In genomic region chr2:27676106-27676477, GRCm38 (mm10) we compare ENCODE assay signal across 9 mouse cellular contexts. TPM values are rescaled to one million over a fixed set of nuclear protein-coding genes. Genes with fewer than 3 reads are reported as not detected.
A peak's percentile ranks its signal among the peaks of the same experiment; 100 is the strongest.
DNase-seq lines count a peak whose midpoint lies in the region; ATAC-seq and TF ChIP-seq lines count a peak whose summit lies in the region.
"Had no signal": no experiment of that assay in that cellular context is flagged by ENCODE, and none has a peak within 500 bp of the region (broad histone marks: within the 10 kb centered on the region; RNA-seq: fewer than 3 reads in every experiment).

TSS of gene Rxra (plus strand) at chr2:27676440.

- no peaks in the 10 kb centered on the region for H3K27me3 ChIP-seq in hindbrain, embryonic 16.5 days (replicated peaks; ENCODE audit: control insufficient read depth, insufficient read depth, low read length)
- H3K27me3 ChIP-seq in limb, embryonic 13.5 days: no peaks in the 10 kb centered on the region
- H3K27me3 ChIP-seq in midbrain, embryonic 15.5 days (replicated peaks): peaks cover 3% of the 10 kb centered on the region; the same call in 1 of the 2 replicates

- H3K4me3 ChIP-seq in gastrocnemius, adult 2 months: peak within 1 kb of the TSS; percentile 93
- H3K4me3 ChIP-seq in hindbrain, embryonic 16.5 days (ENCODE audit: low read length): peak within 1 kb of the TSS; percentile 81
- H3K4me3 ChIP-seq in limb, embryonic 13.5 days: peak within 1 kb of the TSS; percentile 90
- H3K4me3 ChIP-seq in midbrain, embryonic 15.5 days: peak within 1 kb of the TSS; percentile 67

- H3K4me2 ChIP-seq in hindbrain, embryonic 16.5 days (ENCODE audit: low read length): peak within 1 kb of the TSS; percentile 95
- H3K4me2 ChIP-seq in limb, embryonic 13.5 days (replicated peaks): peak within 1 kb of the TSS; percentile 96
- H3K4me2 ChIP-seq in midbrain, embryonic 15.5 days: peak within 1 kb of the TSS; percentile 97

- no peaks in the 10 kb centered on the region for H3K9me3 ChIP-seq in hindbrain, embryonic 16.5 days (ENCODE audit: control insufficient read depth, low read length)
- no peaks in the 10 kb centered on the region for H3K9me3 ChIP-seq in limb, embryonic 13.5 days
- no peaks in the 10 kb centered on the region for H3K9me3 ChIP-seq in midbrain, embryonic 15.5 days

- WGBS in hindbrain, embryonic 16.5 days: 4% methylated on average over 16 of the region's 16 CpGs
- 1% methylated on average over 16 of the region's 16 CpGs for WGBS in limb, embryonic 13.5 days
- 4% methylated on average over 16 of the region's 16 CpGs for WGBS in midbrain, embryonic 15.5 days

- no peaks in the 10 kb centered on the region for H3K36me3 ChIP-seq in hindbrain, embryonic 16.5 days (ENCODE audit: control insufficient read depth, insufficient read depth, low read length)
- no peaks in the 10 kb centered on the region for H3K36me3 ChIP-seq in limb, embryonic 13.5 days
- H3K36me3 ChIP-seq in midbrain, embryonic 15.5 days (replicated peaks): no peaks in the 10 kb centered on the region
- H3K36me3 ChIP-seq: G1E had no signal

- peaks cover 48% of the 10 kb centered on the region for H3K4me1 ChIP-seq in hindbrain, embryonic 16.5 days (ENCODE audit: control insufficient read depth, insufficient read depth, low read depth, low read length)
- H3K4me1 ChIP-seq in limb, embryonic 13.5 days: peaks cover 67% of the 10 kb centered on the region
- peaks cover 45% of the 10 kb centered on the region for H3K4me1 ChIP-seq in midbrain, embryonic 15.5 days

- peak within 1 kb of the TSS; percentile 89 for H3K9ac ChIP-seq in hindbrain, embryonic 16.5 days (ENCODE audit: low read depth, low read length)
- H3K9ac ChIP-seq in limb, embryonic 13.5 days: peak within 1 kb of the TSS; percentile 99
- peak within 1 kb of the TSS; percentile 75 for H3K9ac ChIP-seq in midbrain, embryonic 15.5 days

- ATAC-seq in hindbrain, embryonic 16.5 days: no peak
- peak; percentile 6; the same call in 1 of the 2 replicates for ATAC-seq in limb, embryonic 13.5 days (ENCODE audit: low FRiP score, low read depth)
- 0 out of 2 replicates have a peak, but pooled peaks have one; percentile 38 for ATAC-seq in midbrain, embryonic 15.5 days (replicated peaks)

- no peak for TF ChIP-seq CTCF in gastrocnemius, adult 2 months (IDR thresholded peaks at IDR 0.05)

- intact Hi-C loops in gastrocnemius, adult 2 months (cut with DNase I): loop anchor here (5.0 kb wide), 3 partner anchors 66 to 124 kb away; no protein-coding TSS in a partner anchor

- H3K27ac ChIP-seq in gastrocnemius, adult 2 months: peak within 1 kb of the TSS; percentile 97
- peak within 1 kb of the TSS; percentile 88 for H3K27ac ChIP-seq in hindbrain, embryonic 16.5 days (ENCODE audit: low read depth, low read length)
- peak within 1 kb of the TSS; percentile 99 for H3K27ac ChIP-seq in limb, embryonic 13.5 days
- peak within 1 kb of the TSS; percentile 83 for H3K27ac ChIP-seq in midbrain, embryonic 15.5 days

- DNase-seq in cerebellum, adult 9-11 months: peak; percentile 39
- DNase-seq in cerebellum, adult 8-10 months: no peak
- peak; percentile 63 to 77 for DNase-seq in adrenal gland, postnatal 36 days
- DNase-seq in gastrocnemius, adult 2 months: peak; percentile 85
- DNase-seq in urinary bladder, postnatal 4 days (ENCODE audit: low spot score in 2 of 2): peak; percentile 69 to 77

RNA-seq across cellular contexts. Expression of gene Rxra, which starts in this region (rescaled TPM):
- 10 to 100 TPM; 49.2 to 51.4 TPM for total RNA-seq in adrenal gland, postnatal 36 days (2021)
- 100 to 1,000 TPM; 118 to 120 TPM for total RNA-seq in gastrocnemius, adult 2 months (2021)
- polyA plus RNA-seq in hindbrain, embryonic 16.5 days (2015; fragmentation: Nextera tagmentation; extraction: Ambion mirVana): 3.4 and 4.0 TPM in 2 replicates
- 17.1 and 17.6 TPM in 2 replicates for polyA plus RNA-seq in limb, embryonic 13.5 days (2015; fragmentation: Nextera tagmentation; extraction: Ambion mirVana)
- 3.1 and 4.1 TPM in 2 replicates for polyA plus RNA-seq in midbrain, embryonic 15.5 days (2015; fragmentation: Nextera tagmentation; extraction: Ambion mirVana)
- polyA plus RNA-seq: G1E had no signal
